Mouse (Mus musculus): ENCODE measurements at regions not wholly inside any gene's neighbourhood (a gene's known extent, or its start where the extent isn't known, plus 50 kb on each side); places are given as distances from the start of the nearest gene placed in this dataset.

- 59% methylated on average over 3 of the region's 3 CpGs for WGBS
- H3K27ac ChIP-seq (replicated peaks; ENCODE audit: low read depth, low read length) = no peak overlapping the region
- no peak for DNase-seq (ENCODE audit: low spot score)
- H3K4me2 ChIP-seq (replicated peaks; ENCODE audit: low read depth, low read length, severe bottlenecking) = no peak overlapping the region
- no peak for TF ChIP-seq POLR2A (IDR thresholded peaks at IDR 0.05; ENCODE audit: borderline replicate concordance, extremely low read depth, insufficient read depth, insufficient read length)
- H3K9me3 ChIP-seq (ENCODE audit: control insufficient read depth, low read length) = no peaks in the 10 kb centered on the region
- H3K9ac ChIP-seq (ENCODE audit: low read depth, low read length, severe bottlenecking) = no peak overlapping the region
- H3K4me3 ChIP-seq (replicated peaks; ENCODE audit: low read length) = no peak overlapping the region
- no peaks in the 10 kb centered on the region for H3K27me3 ChIP-seq (ENCODE audit: control insufficient read depth, insufficient read depth, low read length)
- H3K4me1 ChIP-seq (ENCODE audit: control insufficient read depth, insufficient read depth, low read length) = no peaks in the 10 kb centered on the region
- no peak for ATAC-seq (ENCODE audit: low FRiP score, low read depth)
- no peaks in the 10 kb centered on the region for H3K36me3 ChIP-seq (ENCODE audit: control insufficient read depth, insufficient read depth, low read length)
These were observed 987.9 kb downstream of the Cdh18 start for GRCm38 (mm10) chr15:23536691-23537090.

GRCm38 (mm10) chr15:23537449-23537848 lies 988.6 kb downstream of the Cdh18 start:
- ATAC-seq (ENCODE audit: low FRiP score, low read depth) (no peak), DNase-seq (ENCODE audit: low spot score) (no peak)
- no peaks in the 10 kb centered on the region for H3K9me3 ChIP-seq (ENCODE audit: control insufficient read depth, low read length)
- WGBS = 60% methylated on average over 3 of the region's 3 CpGs
- no peak overlapping the region for H3K4me2 ChIP-seq (replicated peaks; ENCODE audit: low read depth, low read length, severe bottlenecking)
- H3K4me3 ChIP-seq (replicated peaks; ENCODE audit: low read length) = no peak overlapping the region
- no peaks in the 10 kb centered on the region for H3K36me3 ChIP-seq (ENCODE audit: control insufficient read depth, insufficient read depth, low read length)
- no peaks in the 10 kb centered on the region for H3K27me3 ChIP-seq (ENCODE audit: control insufficient read depth, insufficient read depth, low read length)
- no peak overlapping the region for H3K9ac ChIP-seq (ENCODE audit: low read depth, low read length, severe bottlenecking)
- no peak for TF ChIP-seq POLR2A (IDR thresholded peaks at IDR 0.05; ENCODE audit: borderline replicate concordance, extremely low read depth, insufficient read depth, insufficient read length)
- no peak overlapping the region for H3K27ac ChIP-seq (replicated peaks; ENCODE audit: low read depth, low read length)
- H3K4me1 ChIP-seq (ENCODE audit: control insufficient read depth, insufficient read depth, low read length) = no peaks in the 10 kb centered on the region

GRCm38 (mm10) chr15:23560136-23560535 lies 1011.3 kb downstream of the Cdh18 start:
- WGBS = 71% methylated on average over 3 of the region's 3 CpGs
- Histone ChIP-seq H3K36me3 (ENCODE audit: control insufficient read depth, insufficient read depth, low read length) (no peaks in the 10 kb centered on the region), H3K4me1 (ENCODE audit: control insufficient read depth, insufficient read depth, low read length) (no peaks in the 10 kb centered on the region), H3K4me2 (replicated peaks; ENCODE audit: low read depth, low read length, severe bottlenecking) (no peak overlapping the region), H3K27me3 (ENCODE audit: control insufficient read depth, insufficient read depth, low read length) (no peaks in the 10 kb centered on the region), H3K27ac (replicated peaks; ENCODE audit: low read depth, low read length) (no peak overlapping the region), H3K9ac (ENCODE audit: low read depth, low read length, severe bottlenecking) (no peak overlapping the region), H3K9me3 (ENCODE audit: control insufficient read depth, low read length) (no peaks in the 10 kb centered on the region), H3K4me3 (replicated peaks; ENCODE audit: low read length) (no peak overlapping the region)
- no peak for TF ChIP-seq POLR2A (IDR thresholded peaks at IDR 0.05; ENCODE audit: borderline replicate concordance, extremely low read depth, insufficient read depth, insufficient read length)
- ATAC-seq (ENCODE audit: low FRiP score, low read depth) = no peak
- no peak for DNase-seq (ENCODE audit: low spot score)

GRCm38 (mm10) chr15:23562181-23562580 lies 1013.4 kb downstream of the Cdh18 start:
- WGBS = 86% methylated on average over 2 of the region's 2 CpGs
- TF ChIP-seq POLR2A (IDR thresholded peaks at IDR 0.05; ENCODE audit: borderline replicate concordance, extremely low read depth, insufficient read depth, insufficient read length) = no peak
- no peak for ATAC-seq (ENCODE audit: low FRiP score, low read depth)
- Histone ChIP-seq H3K36me3 (ENCODE audit: control insufficient read depth, insufficient read depth, low read length) (no peaks in the 10 kb centered on the region), H3K9me3 (ENCODE audit: control insufficient read depth, low read length) (no peaks in the 10 kb centered on the region), H3K4me3 (replicated peaks; ENCODE audit: low read length) (no peak overlapping the region), H3K9ac (ENCODE audit: low read depth, low read length, severe bottlenecking) (no peak overlapping the region), H3K27me3 (ENCODE audit: control insufficient read depth, insufficient read depth, low read length) (no peaks in the 10 kb centered on the region), H3K4me2 (replicated peaks; ENCODE audit: low read depth, low read length, severe bottlenecking) (no peak overlapping the region), H3K27ac (replicated peaks; ENCODE audit: low read depth, low read length) (no peak overlapping the region), H3K4me1 (ENCODE audit: control insufficient read depth, insufficient read depth, low read length) (no peaks in the 10 kb centered on the region)
- DNase-seq (ENCODE audit: low spot score) = no peak

- H3K27ac ChIP-seq (replicated peaks; ENCODE audit: low read depth, low read length) = no peak overlapping the region
- H3K4me3 ChIP-seq (replicated peaks; ENCODE audit: low read length) = no peak overlapping the region
- no peak for TF ChIP-seq POLR2A (IDR thresholded peaks at IDR 0.05; ENCODE audit: borderline replicate concordance, extremely low read depth, insufficient read depth, insufficient read length)
- no peaks in the 10 kb centered on the region for H3K27me3 ChIP-seq (ENCODE audit: control insufficient read depth, insufficient read depth, low read length)
- no peaks in the 10 kb centered on the region for H3K4me1 ChIP-seq (ENCODE audit: control insufficient read depth, insufficient read depth, low read length)
- H3K36me3 ChIP-seq (ENCODE audit: control insufficient read depth, insufficient read depth, low read length) = no peaks in the 10 kb centered on the region
- no peaks in the 10 kb centered on the region for H3K9me3 ChIP-seq (ENCODE audit: control insufficient read depth, low read length)
- no peak overlapping the region for H3K9ac ChIP-seq (ENCODE audit: low read depth, low read length, severe bottlenecking)
- ATAC-seq (ENCODE audit: low FRiP score, low read depth) (no peak), DNase-seq (ENCODE audit: low spot score) (no peak)
- H3K4me2 ChIP-seq (replicated peaks; ENCODE audit: low read depth, low read length, severe bottlenecking) = no peak overlapping the region
These were observed 1016.2 kb downstream of the Cdh18 start for GRCm38 (mm10) chr15:23564981-23565380.
